Mouse (Mus musculus): Measurements from ENCODE around the gene Macf1. TPM values are rescaled to one million over a fixed set of nuclear protein-coding genes. Genes with fewer than 3 reads are reported as not detected.
"Not testable (repeated sequence)": the region's sequence is repeated elsewhere in the genome, so short reads cannot be mapped to it uniquely, and the experiment has no call there.

Macf1 gene
- total RNA-seq, 2 experiments from 2014 or later: 48.4 to 66.4 TPM

DNA sequence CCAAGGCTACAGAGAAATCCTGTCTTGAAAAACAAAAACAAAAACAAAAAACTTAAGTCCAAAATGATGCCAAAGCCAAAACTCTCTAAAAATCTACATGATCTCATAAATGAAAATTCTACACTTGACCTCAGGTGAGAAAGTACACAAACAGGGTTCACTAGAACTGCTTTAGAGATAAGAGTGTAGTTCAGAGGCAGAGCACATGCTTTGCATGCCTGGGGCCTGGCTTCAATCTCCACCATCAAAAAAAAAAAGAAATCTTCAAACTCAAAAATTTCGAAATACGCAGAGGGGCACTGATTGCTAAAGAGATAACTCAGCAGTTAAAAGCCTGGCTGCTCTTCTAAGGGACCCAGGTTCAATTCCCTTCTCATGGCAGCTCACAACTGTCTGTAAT lies 37.1 kb downstream of the Macf1 start:
- no peak for TF ChIP-seq CTCF (IDR thresholded peaks at IDR 0.05)
- no peak for DNase-seq
- Histone ChIP-seq H3K27ac (no peak overlapping the region), H3K4me3 (no peak overlapping the region)
- intact Hi-C loops (cut with DNase I): no loop called here

DNA sequence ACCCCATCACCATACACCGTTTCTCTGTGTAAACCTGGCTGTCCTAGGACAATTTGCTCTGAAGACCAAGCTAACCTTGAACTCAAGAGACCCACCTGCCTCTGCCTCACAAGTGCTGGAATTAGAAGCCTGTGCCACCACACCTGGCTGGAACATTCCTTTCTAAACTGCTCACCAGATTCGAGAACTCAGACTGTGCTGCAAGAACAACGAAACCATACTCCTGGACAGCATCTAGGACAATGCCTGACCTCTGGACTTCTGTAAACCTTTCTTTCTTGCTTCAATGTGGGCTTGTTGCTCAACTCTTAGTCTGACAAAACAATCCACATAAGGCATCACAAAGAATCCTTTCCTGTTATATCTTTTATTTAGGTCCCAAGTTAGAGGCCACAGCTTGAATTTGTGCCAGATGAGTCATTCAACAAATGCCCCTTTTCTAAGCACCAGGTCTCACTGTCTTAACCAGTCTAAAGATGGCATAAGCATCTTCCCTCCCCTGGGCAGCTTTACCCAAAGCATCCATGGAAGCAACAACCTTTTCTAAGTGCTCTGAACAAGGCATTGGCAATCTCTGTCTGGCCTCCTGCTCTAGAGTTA lies 38.8 kb downstream of the Macf1 start:
- H3K4me3 ChIP-seq: no peak overlapping the region
- no peak overlapping the region for H3K27ac ChIP-seq
- DNase-seq: no peak
- intact Hi-C loops (cut with DNase I): no loop called here
- no peak for TF ChIP-seq CTCF (IDR thresholded peaks at IDR 0.05)

DNA sequence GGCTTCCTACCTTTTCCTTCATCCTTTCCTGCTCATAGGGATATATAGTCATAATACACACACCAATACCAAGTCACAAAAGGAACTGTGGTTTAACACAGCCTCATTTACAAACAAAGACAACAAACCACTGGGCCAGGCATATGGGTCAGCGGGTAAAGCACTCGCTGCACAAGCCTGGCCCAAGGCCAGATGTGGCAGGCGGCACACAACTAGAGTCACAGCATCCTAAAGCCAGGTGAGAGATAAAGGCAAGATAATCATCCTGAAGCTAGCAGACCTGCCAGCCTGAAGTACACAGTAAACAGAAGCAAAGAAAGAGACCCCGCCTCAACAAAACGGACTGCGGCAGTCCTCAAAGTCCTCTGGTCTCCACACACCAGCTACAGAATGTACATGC lies 40.6 kb downstream of the Macf1 start:
- Histone ChIP-seq H3K4me3 (no peak overlapping the region), H3K27ac (no peak overlapping the region)
- no peak for TF ChIP-seq CTCF (IDR thresholded peaks at IDR 0.05)
- DNase-seq: no peak
- intact Hi-C loops (cut with DNase I): no loop called here

GRCm38 (mm10) chr4:123642877-123643276 lies 41.3 kb downstream of the Macf1 start:
- DNase-seq: no peak
- intact Hi-C loops (cut with DNase I): no loop called here
- TF ChIP-seq CTCF (IDR thresholded peaks at IDR 0.05): no peak
- Histone ChIP-seq H3K4me3 (no peak overlapping the region), H3K27ac (no peak overlapping the region)

DNA sequence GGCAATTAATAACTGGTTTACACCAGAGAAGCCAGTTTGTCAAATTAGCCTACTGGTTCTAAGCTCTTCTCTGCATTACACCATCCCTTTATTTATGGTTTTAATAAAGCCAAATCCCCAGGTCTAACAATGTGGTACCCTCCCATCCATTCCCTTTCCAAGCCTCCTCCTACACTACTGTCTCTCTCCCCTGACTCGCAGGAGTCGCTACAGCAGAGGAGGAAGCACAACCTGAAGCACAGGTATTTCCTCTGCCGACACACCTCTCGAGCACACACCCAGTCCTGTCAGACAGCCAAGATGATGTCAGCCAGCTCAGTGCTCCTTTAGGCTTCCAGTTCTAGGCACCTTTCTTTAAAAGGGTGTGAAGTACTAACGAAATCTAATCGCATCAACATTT lies 47.0 kb downstream of the Macf1 start:
- H3K27ac ChIP-seq: no peak overlapping the region

DNA sequence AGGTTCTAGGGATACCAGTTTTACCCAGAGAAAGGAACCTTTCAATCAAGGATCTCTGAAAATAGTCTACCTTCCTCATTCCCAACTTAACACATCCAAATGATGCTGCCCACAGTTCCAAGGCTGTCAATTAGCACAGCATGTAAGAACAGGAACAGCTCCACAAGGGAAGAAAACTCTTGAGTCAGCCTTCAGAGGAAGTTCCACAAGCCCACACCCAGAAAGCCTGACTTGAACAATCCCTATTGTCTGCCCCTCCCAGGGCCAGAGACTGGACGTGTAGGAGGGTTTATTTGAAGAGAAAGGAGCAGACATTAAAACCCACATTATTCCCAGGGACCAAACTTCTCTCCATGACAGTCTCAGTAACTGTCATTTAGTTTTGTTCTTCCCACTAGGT lies 48.7 kb downstream of the Macf1 start:
- DNase-seq: no peak
- H3K27ac ChIP-seq: peak overlapping the region; percentile 76
- no peak for TF ChIP-seq CTCF (IDR thresholded peaks at IDR 0.05)
- H3K4me3 ChIP-seq: no peak overlapping the region
- intact Hi-C loops (cut with DNase I): no loop called here

More for the DNA sequence above, 47.0 kb downstream of the Macf1 start:
- no peak overlapping the region for H3K4me3 ChIP-seq
- intact Hi-C loops (cut with DNase I): no loop called here
- no peak for TF ChIP-seq CTCF (IDR thresholded peaks at IDR 0.05)
- DNase-seq: no peak

DNA sequence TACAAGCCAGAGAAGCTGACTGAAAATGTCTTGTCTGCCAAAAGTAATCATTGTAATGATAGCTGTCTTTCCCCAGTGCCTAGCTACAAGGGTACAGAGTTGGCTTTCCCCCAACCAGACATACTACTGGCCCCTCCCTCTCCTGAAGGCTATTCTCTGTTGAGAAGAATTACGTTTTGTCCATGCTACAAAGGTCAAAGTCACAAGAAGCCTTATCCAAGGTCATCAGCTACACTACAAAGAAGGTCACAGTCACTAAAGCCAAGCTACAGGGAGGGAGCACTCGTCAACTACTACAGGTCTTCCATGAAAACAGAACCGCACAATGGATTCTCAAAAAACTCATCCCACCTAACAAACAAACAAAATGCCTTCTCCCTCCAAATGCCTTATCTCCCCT lies 49.7 kb downstream of the Macf1 start:
- DNase-seq: no peak
- Histone ChIP-seq H3K4me3 (no peak overlapping the region), H3K27ac (peak overlapping the region; percentile 76)
- no peak for TF ChIP-seq CTCF (IDR thresholded peaks at IDR 0.05)
- intact Hi-C loops (cut with DNase I): no loop called here

- intact Hi-C loops (cut with DNase I): loop anchor here (2.0 kb wide), 1 partner anchor 31 kb away; no protein-coding TSS in a partner anchor
- no peak for TF ChIP-seq CTCF (IDR thresholded peaks at IDR 0.05)
- H3K27ac ChIP-seq: peak overlapping the region; percentile 76
- DNase-seq: no peak
- H3K4me3 ChIP-seq: no peak overlapping the region
Measured at GRCm38 (mm10) chr4:123633874-123634273, 50.3 kb downstream of the Macf1 start.

- TF ChIP-seq CTCF (IDR thresholded peaks at IDR 0.05): peak; percentile 83
- peak; percentile 77 for DNase-seq
- peak overlapping the region; percentile 76 for H3K27ac ChIP-seq
- H3K4me3 ChIP-seq: no peak overlapping the region
- intact Hi-C loops (cut with DNase I): loop anchor here (2.0 kb wide), 1 partner anchor 31 kb away; no protein-coding TSS in a partner anchor
Measured at GRCm38 (mm10) chr4:123633370-123633769, 50.8 kb downstream of the Macf1 start.

GRCm38 (mm10) chr4:123632116-123632515 lies 52.0 kb downstream of the Macf1 start:
- not testable (repeated sequence) for H3K27ac ChIP-seq, H3K4me3 ChIP-seq, DNase-seq
- intact Hi-C loops (cut with DNase I): loop anchor here (2.0 kb wide), 1 partner anchor 33 kb away; no protein-coding TSS in a partner anchor

DNA sequence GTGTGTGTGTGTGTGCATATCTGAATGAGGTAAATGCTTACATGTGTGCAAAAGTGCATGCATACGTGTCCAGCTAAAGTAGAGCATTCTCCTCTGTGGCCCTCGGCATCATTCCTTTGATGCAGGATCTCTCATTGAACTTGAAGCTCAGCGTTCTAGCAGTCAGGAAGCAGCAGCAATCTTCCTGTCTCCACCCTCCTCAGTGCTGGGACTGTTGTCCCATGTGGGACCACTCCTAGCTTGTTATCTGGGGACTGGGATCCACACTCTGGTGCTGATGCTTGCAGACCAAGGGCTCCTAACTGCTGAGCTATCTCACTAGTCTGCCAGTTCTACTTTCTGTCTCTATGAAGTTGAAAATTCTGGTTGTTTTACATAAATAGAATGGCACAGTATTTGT lies 52.5 kb downstream of the Macf1 start:
- H3K4me3 ChIP-seq: no peak overlapping the region
- DNase-seq: no peak
- TF ChIP-seq CTCF (IDR thresholded peaks at IDR 0.05): no peak
- no peak overlapping the region for H3K27ac ChIP-seq
- intact Hi-C loops (cut with DNase I): loop anchor here (2.0 kb wide), 1 partner anchor 33 kb away; no protein-coding TSS in a partner anchor

- no peak for DNase-seq
Measured at GRCm38 (mm10) chr4:123627683-123628082, 56.5 kb downstream of the Macf1 start.

GRCm38 (mm10) chr4:123625332-123626072 lies 58.7 kb downstream of the Macf1 start:
- intact Hi-C loops (cut with DNase I): no loop called here
- no peak for DNase-seq
- Histone ChIP-seq H3K27ac (no peak overlapping the region), H3K4me3 (no peak overlapping the region)
- no peak for TF ChIP-seq CTCF (IDR thresholded peaks at IDR 0.05)

More at GRCm38 (mm10) chr4:123627683-123628082, 56.5 kb downstream of the Macf1 start:
- no peak overlapping the region for H3K27ac ChIP-seq
- intact Hi-C loops (cut with DNase I): no loop called here
- no peak for TF ChIP-seq CTCF (IDR thresholded peaks at IDR 0.05)
- no peak overlapping the region for H3K4me3 ChIP-seq

Measured in gastrocnemius, adult 2 months (tissue).